Mouse (Mus musculus) stomach, embryonic 15.5 days (tissue): Measurements from ENCODE around the gene Nrbp1. TPM values are rescaled to one million over a fixed set of nuclear protein-coding genes. Genes with fewer than 3 reads are reported as not detected.
A peak's percentile ranks its signal among the peaks of the same experiment; 100 is the strongest.

Experiments
- ATAC-seq: fragments of 200-750 bp; cut with Nextera tagmentation; 2 replicates; pipeline ENCODE4 v1.8.0; 2017; ENCODE audit warnings: low read depth, moderate number of reproducible peaks, moderate TSS enrichment; ENCODE audit not compliant: insufficient read depth, low FRiP score
- H3K27ac ChIP-seq: fragments of 300-500 bp; sonication (generic); 2 replicates; pipeline ENCODE4 v1.5.1; 2015; ENCODE audit warnings: mild to moderate bottlenecking, inconsistent platforms
- H3K27me3 ChIP-seq: fragments of 300-500 bp; sonication (generic); replicated peaks from 2 replicates; pipeline ENCODE4 v1.6.1; 2015; ENCODE audit warnings: inconsistent platforms
- H3K36me3 ChIP-seq: fragments of 300-500 bp; sonication (generic); 2 replicates; pipeline ENCODE4 v1.6.1; 2015; ENCODE audit warnings: inconsistent platforms
- H3K4me1 ChIP-seq: fragments of 300-500 bp; sonication (generic); 2 replicates; pipeline ENCODE4 v1.6.1; 2015; ENCODE audit warnings: inconsistent platforms
- H3K4me2 ChIP-seq: fragments of 300-500 bp; sonication (generic); 2 replicates; pipeline ENCODE4 v1.6.1; 2015; ENCODE audit warnings: mild to moderate bottlenecking, inconsistent platforms
- H3K4me3 ChIP-seq: fragments of 300-500 bp; sonication (generic); replicated peaks from 2 replicates; pipeline ENCODE4 v1.5.1; 2015; ENCODE audit warnings: inconsistent platforms
- H3K9ac ChIP-seq: fragments of 300-500 bp; sonication (generic); 2 replicates; pipeline ENCODE4 v1.6.1; 2015; ENCODE audit warnings: inconsistent platforms
- H3K9me3 ChIP-seq: fragments of 300-500 bp; sonication (generic); 2 replicates; pipeline ENCODE4 v1.6.1; 2016; ENCODE audit warnings: inconsistent platforms
- WGBS: fragments of 180-500 bp; shearing (Covaris S2); methylation state at CpG from one replicate; pipeline ENCODE4 v1.1.7; 2015; 5-methylcytosine and 5-hydroxymethylcytosine counted together
- polyA plus RNA-seq: library from polyadenylated mRNA; unstranded; fragments of >200 nt; fragmentation: Nextera tagmentation; extraction: Ambion mirVana; gene quantifications from 2 replicates; pipeline ENCODE4 v1.2.1, GENCODE M21; 2015

Nrbp1 gene
- polyA plus RNA-seq, 1 experiment from 2014 or later = 141 TPM

DNA sequence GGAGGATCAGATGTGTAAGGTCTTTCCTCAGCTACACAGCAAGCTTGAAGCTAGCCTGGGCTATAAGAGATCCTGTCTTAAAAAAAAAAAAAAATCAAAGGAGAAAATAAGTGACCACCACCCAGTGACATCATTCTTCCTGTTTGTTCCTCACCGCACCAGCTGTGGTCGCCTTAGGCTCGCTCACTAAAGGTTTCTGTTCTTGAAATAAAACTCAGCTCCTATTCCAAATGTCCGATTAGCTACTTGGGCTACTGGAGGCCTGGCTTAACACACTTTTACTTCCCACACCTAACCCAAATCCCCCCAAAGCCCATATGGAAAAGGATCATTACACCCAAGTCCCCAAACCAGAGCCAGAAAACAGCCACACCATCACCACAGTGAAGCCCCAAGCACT is 47.6 kb downstream of the Nrbp1 start:
- Histone ChIP-seq H3K4me1 (peaks cover 8% of the 10 kb centered on the region; the same call in 1 of the 2 replicates), H3K9ac (no peak overlapping the region), H3K27ac (no peak overlapping the region), H3K4me3 (no peak overlapping the region), H3K36me3 (peaks cover 11% of the 10 kb centered on the region; the same call in 1 of the 2 replicates), H3K9me3 (no peaks in the 10 kb centered on the region), H3K27me3 (no peaks in the 10 kb centered on the region), H3K4me2 (no peak overlapping the region)
- no peak for ATAC-seq
- WGBS = 79% methylated on average over 4 of the region's 4 CpGs

DNA sequence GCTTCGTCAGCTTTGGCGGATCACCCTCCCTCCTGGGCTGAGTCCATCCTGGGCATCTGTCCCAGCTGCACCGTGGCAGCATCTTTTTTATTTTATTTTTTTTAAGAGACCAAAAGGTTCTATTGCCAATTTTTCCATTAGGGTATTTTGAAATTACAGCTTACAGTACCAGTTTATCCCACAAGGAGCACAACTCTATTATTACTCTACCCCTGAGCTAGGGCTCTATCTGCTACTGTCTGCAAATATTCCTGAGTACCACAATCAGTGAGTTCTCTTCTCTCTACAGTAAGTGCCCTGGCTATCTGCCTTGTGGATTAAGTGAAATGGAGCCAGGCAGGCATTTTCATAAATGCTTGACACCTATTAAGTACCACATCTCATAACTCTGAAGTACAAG is 48.0 kb downstream of the Nrbp1 start:
- Histone ChIP-seq H3K9me3 (no peaks in the 10 kb centered on the region), H3K36me3 (peaks cover 11% of the 10 kb centered on the region; the same call in 1 of the 2 replicates), H3K4me2 (no peak overlapping the region), H3K4me3 (no peak overlapping the region), H3K4me1 (peaks cover 8% of the 10 kb centered on the region; the same call in 1 of the 2 replicates), H3K27ac (no peak overlapping the region), H3K27me3 (no peaks in the 10 kb centered on the region), H3K9ac (no peak overlapping the region)
- ATAC-seq = no peak
- 65% methylated on average over 3 of the region's 3 CpGs for WGBS

DNA sequence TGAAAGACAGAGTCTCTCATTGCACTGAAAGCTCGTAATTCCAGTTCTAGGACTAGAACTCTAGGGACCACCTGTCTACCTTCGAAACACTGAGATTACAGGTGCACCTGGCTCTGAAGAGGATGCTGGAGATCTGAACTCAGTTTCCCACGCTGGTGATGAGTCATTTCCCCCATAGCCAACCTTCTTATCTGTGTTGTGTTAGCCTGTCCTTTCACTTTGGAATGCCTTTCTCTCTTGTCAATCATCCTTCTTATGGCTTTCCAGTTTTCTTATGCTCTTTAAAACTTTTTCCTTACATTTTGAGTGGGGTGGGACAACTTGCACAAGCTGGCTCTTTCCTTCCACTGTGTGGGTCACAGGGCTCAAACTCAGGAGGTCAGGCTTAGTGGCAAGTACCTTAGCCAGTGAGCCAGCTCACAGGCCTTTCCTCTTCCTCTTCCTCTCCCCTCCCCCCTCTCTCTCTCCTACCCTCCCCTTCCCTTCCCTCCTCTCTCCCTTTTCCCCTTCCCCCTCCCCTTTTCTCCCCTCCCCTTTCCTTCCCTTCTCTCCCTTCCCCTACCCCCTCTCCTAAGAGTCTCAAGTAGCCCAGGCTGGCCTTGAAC is 49.1 kb downstream of the Nrbp1 start:
- no peak overlapping the region for H3K4me3 ChIP-seq
- 65% methylated on average over 3 of the region's 3 CpGs for WGBS
- ATAC-seq = no peak
- peak overlapping the region; percentile 84; the same call in 1 of the 2 replicates for H3K4me2 ChIP-seq
- H3K36me3 ChIP-seq = peaks cover 11% of the 10 kb centered on the region; the same call in 1 of the 2 replicates
- H3K27me3 ChIP-seq = no peaks in the 10 kb centered on the region
- peaks cover 8% of the 10 kb centered on the region; the same call in 1 of the 2 replicates for H3K4me1 ChIP-seq
- H3K9me3 ChIP-seq = no peaks in the 10 kb centered on the region
- no peak overlapping the region for H3K9ac ChIP-seq
- no peak overlapping the region for H3K27ac ChIP-seq

DNA sequence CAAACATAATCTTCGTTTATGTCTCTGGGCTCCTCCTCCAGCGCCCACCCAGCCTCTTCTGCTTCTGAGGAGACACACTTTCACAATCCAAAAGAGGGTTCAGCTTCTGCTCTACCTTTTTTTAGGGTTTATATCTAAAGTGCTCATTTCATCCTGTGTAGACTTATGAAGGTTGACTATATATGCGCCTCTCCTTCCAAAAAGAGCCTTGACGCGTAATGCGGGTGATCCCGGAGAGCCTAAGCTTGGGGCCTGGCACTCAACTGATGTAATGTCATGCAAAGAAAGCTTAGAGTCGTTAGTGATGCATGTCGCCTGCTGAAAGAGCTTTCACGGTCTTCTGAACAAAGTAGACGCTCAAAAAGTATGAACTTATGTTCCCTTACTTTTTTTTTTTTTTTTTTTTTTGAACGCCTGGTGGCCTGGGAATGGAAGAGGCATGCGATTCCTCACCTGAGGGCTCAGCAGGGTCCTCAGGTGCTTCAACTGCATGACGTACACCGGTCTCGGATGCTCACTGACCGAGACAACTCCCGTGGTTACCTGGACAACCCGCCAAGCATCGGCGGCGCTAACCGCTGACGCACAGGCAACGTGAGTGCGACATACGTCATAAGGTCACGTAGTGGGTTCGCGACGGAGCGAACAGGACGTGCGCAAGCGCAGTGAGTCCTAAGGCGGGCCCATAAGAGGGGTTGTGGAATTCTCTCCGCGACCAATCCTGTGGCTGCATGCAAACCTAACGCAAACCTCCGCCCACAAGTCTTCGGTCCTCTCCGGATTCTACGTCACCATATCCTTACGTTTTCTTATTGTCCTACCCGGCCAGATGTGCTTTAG is 50.1 kb downstream of the Nrbp1 start, which contains the start of gene Ift172:
Gene Ift172 (minus strand): TSS at position 596 of the 840 bp plus-strand sequence.
- Histone ChIP-seq H3K27me3 (no peaks in the 10 kb centered on the region), H3K9ac (peak within 1 kb of the TSS; percentile 39; the same call in 1 of the 2 replicates), H3K27ac (peak within 1 kb of the TSS; percentile 82), H3K9me3 (no peaks in the 10 kb centered on the region), H3K36me3 (0 out of 2 replicates have a peak, but pooled peaks cover 2% of the 10 kb centered on the region), H3K4me1 (peaks cover 15% of the 10 kb centered on the region; the same call in 1 of the 2 replicates), H3K4me3 (peak within 1 kb of the TSS; percentile 62), H3K4me2 (peak within 1 kb of the TSS; percentile 84)
- ATAC-seq = peak; percentile 95
- WGBS = 2% methylated on average over 45 of the region's 45 CpGs

DNA sequence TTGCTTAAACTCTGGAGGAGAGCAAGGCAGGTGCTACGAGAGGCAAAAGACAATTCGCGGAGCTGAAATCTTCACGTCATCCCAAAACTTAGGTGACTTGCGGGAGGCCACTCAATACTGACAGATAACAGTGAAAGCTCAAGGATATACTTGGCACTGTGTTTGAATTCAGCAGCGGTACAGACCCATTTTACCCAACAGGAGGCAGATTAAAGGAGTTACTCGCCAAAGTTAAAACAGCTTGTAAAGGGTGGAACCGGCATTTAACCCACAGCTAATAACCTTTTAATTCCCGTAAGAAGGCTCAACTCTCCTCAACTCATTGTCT is 50.7 kb downstream of the Nrbp1 start:
- ATAC-seq = no peak
- peak overlapping the region; percentile 82 for H3K27ac ChIP-seq
- H3K27me3 ChIP-seq = no peaks in the 10 kb centered on the region

DNA sequence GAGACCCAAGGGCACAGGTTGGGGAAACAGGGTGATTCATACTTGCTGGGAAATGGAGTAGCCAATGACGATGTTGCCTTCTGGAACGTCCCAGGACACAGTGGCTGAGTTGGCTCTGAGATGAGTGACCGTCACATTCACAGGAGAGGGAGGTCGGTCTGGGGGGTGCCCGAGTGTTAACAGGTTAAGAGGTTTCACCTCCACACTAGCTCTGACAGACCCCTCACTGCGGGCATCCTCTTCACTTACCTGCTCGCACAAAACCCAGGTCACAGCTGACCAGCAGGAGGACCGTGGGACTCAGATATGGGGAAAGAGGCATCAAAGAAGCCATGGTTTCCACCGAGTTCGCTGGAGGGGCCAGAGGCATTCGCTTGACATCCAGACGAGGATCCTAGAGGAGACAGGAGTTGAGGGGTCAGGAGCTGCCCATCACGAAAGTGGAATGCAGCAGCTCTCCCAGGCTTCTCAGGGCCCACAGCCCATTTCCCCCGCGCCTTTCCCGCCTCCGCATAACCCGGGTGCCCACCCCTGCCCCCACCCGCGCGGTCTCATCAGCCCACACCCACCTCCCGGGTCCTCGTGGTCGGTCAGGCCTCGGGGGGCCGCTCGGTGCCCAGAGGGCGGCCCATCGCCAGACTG is 54.4 kb downstream of the Nrbp1 start:
- ATAC-seq = peak; percentile 11; the same call in 1 of the 2 replicates
- 7% methylated on average over 29 of the region's 29 CpGs for WGBS
- no peaks in the 10 kb centered on the region for H3K9me3 ChIP-seq
- peaks cover 9% of the 10 kb centered on the region; the same call in 1 of the 2 replicates for H3K4me1 ChIP-seq
- peak overlapping the region; percentile 77 for H3K4me3 ChIP-seq
- peak overlapping the region; percentile 70 for H3K9ac ChIP-seq
- H3K36me3 ChIP-seq = no peaks in the 10 kb centered on the region
- no peaks in the 10 kb centered on the region for H3K27me3 ChIP-seq
- peak overlapping the region; percentile 87 for H3K4me2 ChIP-seq
- H3K27ac ChIP-seq = peak overlapping the region; percentile 23; the same call in 1 of the 2 replicates

More for the DNA sequence above, 50.7 kb downstream of the Nrbp1 start:
- H3K4me2 ChIP-seq = peak overlapping the region; percentile 84
- H3K9me3 ChIP-seq = no peaks in the 10 kb centered on the region
- no peaks in the 10 kb centered on the region for H3K36me3 ChIP-seq
- H3K4me1 ChIP-seq = peaks cover 15% of the 10 kb centered on the region; the same call in 1 of the 2 replicates
- no peak overlapping the region; the same call in 1 of the 2 replicates for H3K9ac ChIP-seq
- peak overlapping the region; percentile 62 for H3K4me3 ChIP-seq
- WGBS = 4% methylated on average over 9 of the region's 9 CpGs

DNA sequence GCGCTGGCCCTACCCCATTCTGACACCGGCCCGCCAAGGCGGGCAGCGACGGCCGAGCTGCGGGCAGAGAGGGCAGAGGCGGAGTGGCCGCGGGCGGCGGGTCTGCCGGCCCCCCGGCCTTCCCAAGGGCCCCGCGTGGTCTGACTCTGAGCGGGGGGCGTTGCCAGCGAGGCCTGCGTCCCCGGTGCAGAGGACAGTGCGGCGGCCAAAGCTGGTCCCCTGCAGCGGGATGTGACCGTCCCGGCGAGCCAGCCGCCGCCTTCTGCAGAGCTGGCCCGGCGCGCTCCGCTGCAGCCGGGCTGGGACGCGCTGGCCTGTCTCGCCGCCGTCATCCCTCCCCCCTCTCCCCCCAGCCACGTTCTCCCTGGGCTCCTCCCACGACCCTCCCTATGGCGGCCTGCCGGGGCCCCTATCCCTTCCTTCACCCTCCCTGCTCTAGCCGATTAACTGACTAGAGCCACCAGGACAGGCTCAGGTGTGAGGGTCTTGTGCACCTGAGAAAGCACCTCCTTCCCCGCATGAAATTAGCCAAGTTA is 55.0 kb downstream of the Nrbp1 start, which contains the start of gene Fndc4:
Gene Fndc4 (minus strand): TSS at position 475 of the 536 bp plus-strand sequence.
- Histone ChIP-seq H3K27me3 (no peaks in the 10 kb centered on the region), H3K4me3 (peak within 1 kb of the TSS; percentile 77), H3K9ac (peak within 1 kb of the TSS; percentile 70), H3K4me1 (peaks cover 6% of the 10 kb centered on the region; the same call in 1 of the 2 replicates), H3K4me2 (peak within 1 kb of the TSS; percentile 87), H3K27ac (peak within 1 kb of the TSS; percentile 23; the same call in 1 of the 2 replicates), H3K36me3 (no peaks in the 10 kb centered on the region), H3K9me3 (no peaks in the 10 kb centered on the region)
- WGBS = under 1% methylated on average over 37 of the region's 46 CpGs
- ATAC-seq = peak; percentile 33; the same call in 1 of the 2 replicates

DNA sequence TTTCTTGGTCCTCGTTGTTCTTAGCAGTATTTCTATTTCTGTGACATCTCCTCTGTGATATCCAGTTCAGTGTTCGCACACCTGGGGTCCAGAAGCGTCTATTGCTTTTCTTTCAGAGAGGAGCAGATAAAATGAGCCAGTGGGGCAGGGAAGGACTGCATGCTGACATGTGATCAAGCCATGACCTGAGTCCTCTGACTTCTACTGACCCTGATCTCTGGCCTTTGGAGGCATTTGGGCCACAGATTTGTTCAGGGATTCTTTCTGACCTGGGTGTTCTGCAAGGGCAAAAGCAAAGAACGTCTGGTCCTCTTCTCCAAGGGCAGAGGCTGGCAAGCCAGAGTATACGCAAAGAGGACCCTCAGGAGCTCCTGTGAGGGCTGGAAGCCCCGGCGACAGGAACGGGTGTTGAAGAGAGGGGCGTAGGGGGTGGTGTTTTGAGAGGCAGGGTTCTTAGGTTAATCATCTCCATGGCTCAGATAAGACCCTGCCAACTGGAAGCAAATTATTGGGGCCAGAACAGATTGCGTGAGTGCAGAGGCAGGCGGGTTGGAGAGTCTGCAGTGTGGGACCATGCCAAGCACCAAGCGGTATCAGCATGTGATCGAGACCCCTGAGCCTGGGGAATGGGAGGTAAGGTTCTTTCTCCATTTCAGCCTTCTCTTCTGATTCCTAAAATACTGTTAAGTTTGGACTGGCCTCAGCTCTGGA is 56.5 kb downstream of the Nrbp1 start, which contains the start of gene Gckr:
Gene Gckr (plus strand): TSS at position 397 of the 711 bp plus-strand sequence.
- Histone ChIP-seq H3K36me3 (no peaks in the 10 kb centered on the region), H3K4me1 (peaks cover 6% of the 10 kb centered on the region; the same call in 1 of the 2 replicates), H3K27me3 (no peaks in the 10 kb centered on the region), H3K27ac (no peak within 1 kb of the TSS), H3K4me2 (peak within 1 kb of the TSS; percentile 87; the same call in 1 of the 2 replicates), H3K9me3 (no peaks in the 10 kb centered on the region), H3K4me3 (no peak within 1 kb of the TSS), H3K9ac (no peak within 1 kb of the TSS)
- 55% methylated on average over 13 of the region's 13 CpGs for WGBS
- ATAC-seq = no peak

DNA sequence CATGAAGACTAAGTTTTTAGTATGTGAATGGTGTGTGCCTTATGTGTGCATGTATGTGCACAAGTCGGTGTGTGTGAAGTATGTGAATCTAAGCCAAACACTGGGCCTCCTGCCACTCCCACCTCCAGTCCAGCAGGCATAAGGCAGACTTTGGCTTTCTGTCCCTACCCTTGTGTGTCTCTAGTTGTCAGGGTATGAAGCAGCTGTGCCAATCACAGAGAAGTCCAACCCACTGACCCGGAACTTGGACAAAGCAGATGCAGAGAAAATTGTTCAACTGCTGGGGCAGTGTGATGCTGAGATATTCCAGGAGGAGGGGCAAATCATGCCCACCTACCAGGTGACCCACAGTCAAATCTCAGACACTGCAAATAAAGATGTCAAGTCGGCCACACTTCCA is 57.3 kb downstream of the Nrbp1 start:
- ATAC-seq = no peak
- no peaks in the 10 kb centered on the region for H3K27me3 ChIP-seq
- no peak overlapping the region for H3K9ac ChIP-seq
- no peaks in the 10 kb centered on the region for H3K36me3 ChIP-seq
- no peak overlapping the region for H3K4me3 ChIP-seq
- no peak overlapping the region for H3K27ac ChIP-seq
- 66% methylated on average over 3 of the region's 3 CpGs for WGBS
- peaks cover 6% of the 10 kb centered on the region; the same call in 1 of the 2 replicates for H3K4me1 ChIP-seq
- no peak overlapping the region for H3K4me2 ChIP-seq
- no peaks in the 10 kb centered on the region for H3K9me3 ChIP-seq

DNA sequence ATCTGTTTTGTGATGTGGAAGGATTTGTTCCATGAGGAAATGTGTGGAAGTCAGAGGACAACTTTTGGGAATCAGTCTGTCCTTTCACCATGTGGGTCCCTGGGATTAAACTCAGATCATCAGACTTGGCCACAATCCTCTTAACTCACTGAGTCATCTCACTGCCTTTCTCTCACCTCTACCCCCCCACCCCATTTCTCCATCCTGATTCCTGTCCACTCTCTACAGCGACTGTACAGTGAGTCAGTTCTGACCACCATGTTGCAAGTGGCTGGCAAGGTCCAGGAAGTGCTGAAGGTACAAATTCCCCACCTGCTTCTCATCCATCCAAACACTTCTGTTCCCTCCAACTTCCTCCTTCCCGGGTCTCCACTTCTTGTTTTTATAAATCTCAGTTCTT is 57.8 kb downstream of the Nrbp1 start:
- Histone ChIP-seq H3K27ac (no peak overlapping the region), H3K36me3 (no peaks in the 10 kb centered on the region), H3K4me1 (peaks cover 6% of the 10 kb centered on the region; the same call in 1 of the 2 replicates), H3K4me3 (no peak overlapping the region), H3K9ac (no peak overlapping the region), H3K27me3 (no peaks in the 10 kb centered on the region), H3K9me3 (no peaks in the 10 kb centered on the region), H3K4me2 (no peak overlapping the region)
- no peak for ATAC-seq
- WGBS = 50% methylated on average over 2 of the region's 2 CpGs
